Mouse (Mus musculus): ENCODE data around the gene Slc38a1. TPM values are rescaled to one million over a fixed set of nuclear protein-coding genes. Genes with fewer than 3 reads are reported as not detected.

Gene Slc38a1
- polyA plus RNA-seq, 1 experiment = 88.4 TPM

- TF ChIP-seq POLR2A (IDR thresholded peaks at IDR 0.05; ENCODE audit: insufficient read depth, low read length) (no peak), EP300 (IDR thresholded peaks at IDR 0.05; ENCODE audit: insufficient read depth, low read depth, low read length) (no peak), CTCF (IDR thresholded peaks at IDR 0.05; ENCODE audit: low read depth, low read length) (no peak)
- Histone ChIP-seq H3K4me1 (ENCODE audit: control insufficient read depth, insufficient read depth, low read length) (no peaks in the 10 kb centered on the region), H3K27me3 (ENCODE audit: control insufficient read depth, insufficient read depth, low read length, poor library complexity, severe bottlenecking) (no peaks in the 10 kb centered on the region), H3K9me3 (replicated peaks; ENCODE audit: control insufficient read depth, insufficient read depth, low read length, poor library complexity, severe bottlenecking) (no peaks in the 10 kb centered on the region), H3K36me3 (ENCODE audit: control insufficient read depth, insufficient read depth, low read length, poor library complexity, severe bottlenecking) (no peaks in the 10 kb centered on the region), H3K27ac (ENCODE audit: insufficient read depth, low read length) (no peak overlapping the region), H3K4me3 (ENCODE audit: low read depth, low read length) (no peak overlapping the region), H3K9ac (ENCODE audit: low read depth, poor library complexity, severe bottlenecking) (no peak overlapping the region)
Measured at GRCm38 (mm10) chr15:96524239-96524738, 118.4 kb downstream of the Slc38a1 start.

Other genes with a start within 250 kb of the Slc38a1 start
- 141 and 152 TPM in 2 replicates for gene Scaf11, start 182.1 kb downstream of the Slc38a1 start, polyA plus RNA-seq (2011; ENCODE audit: insufficient read depth, insufficient read length, low read depth, missing spikeins)
- gene Slc38a2, start 56.8 kb upstream of the Slc38a1 start, polyA plus RNA-seq (2011; ENCODE audit: insufficient read depth, insufficient read length, low read depth, missing spikeins) = 158 and 161 TPM in 2 replicates

Data from ES-Bruce4 (cell line).